Mouse (Mus musculus) liver, postnatal 0 days (tissue): ENCODE measurements around the gene Igfbp3.

Source experiments
- CTCF ChIP-seq: sonication (generic); IDR thresholded peaks from 2 replicates; pipeline ENCODE4 v1.5.1; 2016; ENCODE audit warnings: antibody characterized with exemption, low read depth
- EP300 ChIP-seq: IDR thresholded peaks from 2 replicates; pipeline ENCODE4 v1.6.1; 2016; ENCODE audit warnings: antibody characterized with exemption, low read depth, mild to moderate bottlenecking

DNA sequence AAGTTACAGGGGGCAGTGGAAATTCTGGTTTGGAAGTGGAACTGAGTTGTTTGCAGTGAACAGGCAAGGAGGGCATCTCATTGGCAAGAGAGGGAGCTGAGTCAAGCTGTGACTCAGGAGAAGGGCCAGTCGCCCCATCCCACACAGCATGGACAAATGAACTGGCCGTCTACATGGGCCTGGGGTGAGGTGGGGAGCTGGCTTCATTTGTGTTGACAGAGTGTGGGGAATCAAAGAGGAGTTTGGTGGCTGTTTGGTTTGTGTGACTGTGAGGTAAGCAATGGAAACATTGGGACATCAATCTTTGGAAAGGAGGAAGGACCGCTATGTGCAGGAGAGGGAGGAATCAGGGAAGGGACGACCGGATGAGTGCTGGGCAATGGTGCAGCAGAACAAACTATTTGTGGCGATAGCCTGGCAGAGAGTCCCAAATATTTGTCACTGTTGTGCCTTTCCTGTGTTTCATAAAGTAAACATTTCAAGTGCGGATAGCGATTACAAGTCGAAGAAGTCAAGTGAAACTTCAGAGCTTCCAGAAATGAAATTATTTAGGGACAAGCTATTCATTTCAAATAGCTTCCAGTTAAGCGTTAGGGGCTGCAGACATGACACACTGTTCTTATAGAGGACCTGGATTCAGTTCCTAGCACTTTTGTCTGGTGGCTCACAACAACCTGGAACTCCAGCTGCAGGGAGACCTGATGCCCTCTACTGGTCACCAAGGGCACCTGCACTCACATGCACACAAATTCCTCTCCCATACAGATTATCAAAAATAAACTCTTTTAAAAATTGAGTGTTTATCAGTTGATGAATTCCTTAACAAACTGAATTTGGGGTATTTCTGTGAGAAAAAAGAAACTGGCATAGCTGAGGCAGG is 19.1 kb downstream of the Igfbp3 start:
- TF ChIP-seq CTCF (peak; percentile 39; the same call in 1 of the 2 replicates), EP300 (peak; percentile 60; the same call in 1 of the 2 replicates)
